Mouse (Mus musculus) large intestine, adult 2 months (tissue): ENCODE data around the gene Snx14. TPM values are rescaled to one million over a fixed set of nuclear protein-coding genes. Genes with fewer than 3 reads are reported as not detected.
A peak's percentile ranks its signal among the peaks of the same experiment; 100 is the strongest.
"Not testable (repeated sequence)": the region's sequence is repeated elsewhere in the genome, so short reads cannot be mapped to it uniquely, and the experiment has no call there.

ENCODE experiments used
- DNase-seq: peaks from one replicate; pipeline ENCODE4 v3.0.0-alpha.2; 2012; ENCODE audit warnings: low read depth, low spot score
- WGBS: fragments of 180-500 bp; shearing (Covaris S2); methylation state at CpG from one replicate; pipeline ENCODE4 v1.1.7; 2018; 5-methylcytosine and 5-hydroxymethylcytosine counted together
- polyA plus RNA-seq: library from polyadenylated mRNA; depleted of rRNA; stranded (reverse); fragments of >200 nt; gene quantifications from 2 replicates; pipeline ENCODE4 v1.2.3, GENCODE M21; 2012; rRNA removed

Snx14 gene
- polyA plus RNA-seq: 7.9 and 12.4 TPM in 2 replicates

- DNase-seq: peak; percentile 81
- WGBS: under 1% methylated on average over 62 of the region's 62 CpGs
These were observed at the start of gene Snx14 for GRCm38 (mm10) chr9:88438555-88439237. Gene Snx14 (minus strand): TSS chr9:88438958.

- no peak for DNase-seq
- WGBS: 50% methylated on average over 6 of the region's 6 CpGs
These were observed 45.8 kb upstream of the Snx14 start for GRCm38 (mm10) chr9:88484531-88484930.

- peak; percentile 29 for DNase-seq
These were observed 44.2 kb upstream of the Snx14 start for GRCm38 (mm10) chr9:88482829-88483396.

GRCm38 (mm10) chr9:88482230-88482828, 43.6 kb upstream of the Snx14 start, which contains the start of gene Syncrip:
Gene Syncrip (minus strand): TSS chr9:88482574.
- DNase-seq: peak; percentile 65
- WGBS: 1% methylated on average over 56 of the region's 68 CpGs

More at GRCm38 (mm10) chr9:88482829-88483396, 44.2 kb upstream of the Snx14 start:
- under 1% methylated on average over 52 of the region's 52 CpGs for WGBS

- under 1% methylated on average over 43 of the region's 43 CpGs for WGBS
- DNase-seq: peak; percentile 13
These were observed 43.0 kb upstream of the Snx14 start for GRCm38 (mm10) chr9:88481791-88482160.

- WGBS: under 1% methylated on average over 66 of the region's 78 CpGs
- DNase-seq: no peak
These were observed 42.5 kb upstream of the Snx14 start for GRCm38 (mm10) chr9:88481061-88481790.

GRCm38 (mm10) chr9:88480120-88480519, 41.4 kb upstream of the Snx14 start:
- WGBS: 2% methylated on average over 1 of the region's 1 CpGs
- no peak for DNase-seq

GRCm38 (mm10) chr9:88476138-88476537, 37.4 kb upstream of the Snx14 start:
- WGBS: 51% methylated on average over 1 of the region's 1 CpGs
- DNase-seq: no peak

- 84% methylated on average over 3 of the region's 4 CpGs for WGBS
- DNase-seq: not testable (repeated sequence)
These were observed 22.3 kb upstream of the Snx14 start for GRCm38 (mm10) chr9:88461017-88461416.

- DNase-seq: no peak
- WGBS: 12% methylated on average over 5 of the region's 5 CpGs
These were observed 1.2 kb upstream of the Snx14 start for GRCm38 (mm10) chr9:88439991-88440390.

- under 1% methylated on average over 17 of the region's 17 CpGs for WGBS
- no peak for DNase-seq
These were observed 461 bp upstream of the Snx14 start for GRCm38 (mm10) chr9:88439238-88439600.

- WGBS: under 1% methylated on average over 15 of the region's 15 CpGs
- peak; percentile 24 for DNase-seq
These were observed 562 bp downstream of the Snx14 start for GRCm38 (mm10) chr9:88438237-88438554.

GRCm38 (mm10) chr9:88437342-88438236, 1.2 kb downstream of the Snx14 start:
- DNase-seq: no peak
- WGBS: 20% methylated on average over 10 of the region's 10 CpGs

- DNase-seq: no peak
- WGBS: 63% methylated on average over 2 of the region's 2 CpGs
These were observed 14.4 kb downstream of the Snx14 start for GRCm38 (mm10) chr9:88424356-88424755.

- 94% methylated on average over 4 of the region's 4 CpGs for WGBS
- no peak for DNase-seq
These were observed 16.3 kb downstream of the Snx14 start for GRCm38 (mm10) chr9:88422428-88422827.

- 76% methylated on average over 1 of the region's 1 CpGs for WGBS
- DNase-seq: no peak
These were observed 22.0 kb downstream of the Snx14 start for GRCm38 (mm10) chr9:88416752-88417151.

GRCm38 (mm10) chr9:88409978-88410377, 28.8 kb downstream of the Snx14 start:
- WGBS: 91% methylated on average over 2 of the region's 2 CpGs
- no peak for DNase-seq

- DNase-seq: no peak
- 93% methylated on average over 6 of the region's 6 CpGs for WGBS
These were observed 34.2 kb downstream of the Snx14 start for GRCm38 (mm10) chr9:88404515-88404914.

GRCm38 (mm10) chr9:88404088-88404487, 34.7 kb downstream of the Snx14 start:
- WGBS: 83% methylated on average over 10 of the region's 10 CpGs
- DNase-seq: no peak
